Mouse (Mus musculus): ENCODE results near the gene Phactr2.

- no peak for TF ChIP-seq CTCF (IDR thresholded peaks at IDR 0.05; ENCODE audit: low read depth)
- no peak for TF ChIP-seq EP300 (optimal IDR thresholded peaks at IDR 0.05)
Observed at GRCm38 (mm10) chr10:13496315-13496714, 22.1 kb upstream of the Phactr2 start.

Data from stomach, postnatal 0 days (tissue).